Mouse (Mus musculus) cerebellum, adult 11-12 months (tissue): ENCODE results near the gene Slc6a4.
A peak's percentile ranks its signal among the peaks of the same experiment; 100 is the strongest.

Experiments
- DNase-seq: peaks from one replicate; pipeline ENCODE4 v3.0.0; 2022

The Slc6a4 gene

GRCm38 (mm10) chr11:76997916-76998704 lies at the start of gene Slc6a4:
Slc6a4 (plus strand) TSS chr11:76998603.
- DNase-seq: no peak

DNA sequence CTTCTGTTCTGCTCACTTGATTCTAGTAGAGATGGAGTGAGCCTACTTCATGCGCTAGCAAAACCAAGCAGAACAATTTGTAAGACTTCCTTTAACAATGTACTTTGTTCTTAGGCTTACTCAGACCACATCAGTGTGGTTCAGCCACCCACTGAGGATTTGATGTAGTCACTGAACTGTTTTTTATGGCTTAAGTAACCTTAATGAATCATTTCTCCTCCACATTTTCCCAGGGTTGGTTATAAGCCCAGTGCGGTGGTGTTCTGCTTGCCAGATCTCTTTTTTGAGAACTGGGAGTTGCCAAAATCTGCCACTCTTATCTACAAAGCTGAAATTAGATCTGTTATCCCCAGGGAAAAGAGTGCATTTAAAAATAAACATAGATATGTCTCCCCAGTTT lies 44.9 kb upstream of the Slc6a4 start:
- DNase-seq: no peak

GRCm38 (mm10) chr11:76965703-76966102 lies 32.7 kb upstream of the Slc6a4 start:
- DNase-seq: no peak

- no peak for DNase-seq
Observed at GRCm38 (mm10) chr11:76970328-76970727, 28.1 kb upstream of the Slc6a4 start.

GRCm38 (mm10) chr11:76974680-76975319 lies 23.6 kb upstream of the Slc6a4 start:
- DNase-seq: no peak

GRCm38 (mm10) chr11:76981570-76982141 lies 16.7 kb upstream of the Slc6a4 start:
- no peak for DNase-seq

DNA sequence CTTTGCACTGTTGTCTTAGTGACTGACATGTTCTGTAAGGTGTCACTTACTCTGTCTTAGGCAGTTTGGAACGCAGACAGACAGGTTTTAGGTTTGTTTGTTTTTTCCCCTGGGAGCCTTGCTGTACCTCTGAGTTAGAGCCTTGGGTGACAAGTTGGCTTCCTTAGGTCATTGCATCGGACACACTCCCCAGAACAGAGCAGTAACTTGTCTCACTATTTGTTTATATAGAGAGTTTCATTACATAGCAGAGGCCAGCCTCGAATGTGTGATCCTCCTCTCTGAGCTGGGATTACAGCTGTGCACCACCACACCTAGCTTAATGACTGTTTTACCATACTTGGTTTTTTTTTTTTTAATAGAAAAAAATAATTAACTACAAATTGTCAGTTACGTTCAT lies 16.0 kb upstream of the Slc6a4 start:
- DNase-seq: no peak

GRCm38 (mm10) chr11:76983641-76984040 lies 14.8 kb upstream of the Slc6a4 start:
- no peak for DNase-seq

DNA sequence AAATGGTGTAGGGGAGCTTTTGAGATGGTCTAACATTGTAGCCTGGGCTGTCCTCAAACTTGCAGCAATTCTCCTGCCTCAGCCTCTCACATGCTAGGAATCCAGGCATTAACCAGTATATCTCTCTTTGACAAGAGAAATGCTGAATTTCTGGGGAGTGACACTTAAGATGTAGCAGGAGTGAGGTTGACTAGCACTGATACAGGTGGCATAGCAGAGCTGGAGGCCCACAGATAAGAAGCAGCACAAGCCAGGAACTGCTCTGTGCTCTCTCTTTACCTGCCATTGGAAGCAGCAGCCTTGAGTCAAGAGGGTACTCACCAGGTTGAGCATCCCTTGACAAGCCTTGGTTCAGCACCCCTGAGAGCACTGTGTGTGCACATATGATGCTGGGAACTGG lies 14.2 kb upstream of the Slc6a4 start:
- no peak for DNase-seq

DNA sequence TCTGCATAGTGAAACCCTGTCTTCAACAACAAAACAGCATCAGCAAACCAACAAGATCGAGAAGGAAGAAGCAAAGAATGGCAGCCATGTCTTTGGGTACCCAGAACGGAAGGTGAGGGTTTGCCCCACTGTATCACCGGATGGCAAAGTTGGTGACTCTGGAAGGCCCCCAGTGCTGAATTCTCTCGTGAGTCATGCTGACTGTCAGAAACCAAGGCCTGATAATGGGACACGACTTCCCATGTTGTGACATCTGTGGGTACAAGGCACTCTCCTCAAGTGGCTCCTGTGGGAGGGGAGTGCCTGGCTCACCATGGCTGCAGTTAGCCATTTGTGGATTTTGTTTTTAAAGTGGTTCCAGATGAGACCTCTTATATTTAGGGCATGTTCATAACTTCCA lies 7.6 kb upstream of the Slc6a4 start:
- DNase-seq: no peak

DNA sequence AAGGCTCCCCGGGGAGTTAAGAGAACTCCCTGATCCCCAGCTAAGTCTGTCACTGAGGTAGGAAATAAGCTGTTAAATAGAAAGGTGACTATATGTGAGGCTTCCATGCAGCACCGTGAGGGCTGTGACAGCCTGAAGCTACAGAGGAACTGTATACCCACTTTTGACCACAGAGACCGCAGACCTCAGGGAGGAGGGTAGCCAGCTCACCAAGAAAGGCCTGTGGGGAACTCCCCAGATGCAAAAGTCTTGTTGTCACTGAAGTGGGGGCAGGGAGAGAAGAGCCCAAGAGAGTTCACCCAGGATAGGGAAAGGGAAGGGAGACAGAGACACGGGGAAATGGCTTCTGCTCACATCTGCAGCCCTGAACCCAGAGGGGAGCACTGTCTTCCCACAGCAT lies 5.5 kb upstream of the Slc6a4 start:
- no peak for DNase-seq

DNA sequence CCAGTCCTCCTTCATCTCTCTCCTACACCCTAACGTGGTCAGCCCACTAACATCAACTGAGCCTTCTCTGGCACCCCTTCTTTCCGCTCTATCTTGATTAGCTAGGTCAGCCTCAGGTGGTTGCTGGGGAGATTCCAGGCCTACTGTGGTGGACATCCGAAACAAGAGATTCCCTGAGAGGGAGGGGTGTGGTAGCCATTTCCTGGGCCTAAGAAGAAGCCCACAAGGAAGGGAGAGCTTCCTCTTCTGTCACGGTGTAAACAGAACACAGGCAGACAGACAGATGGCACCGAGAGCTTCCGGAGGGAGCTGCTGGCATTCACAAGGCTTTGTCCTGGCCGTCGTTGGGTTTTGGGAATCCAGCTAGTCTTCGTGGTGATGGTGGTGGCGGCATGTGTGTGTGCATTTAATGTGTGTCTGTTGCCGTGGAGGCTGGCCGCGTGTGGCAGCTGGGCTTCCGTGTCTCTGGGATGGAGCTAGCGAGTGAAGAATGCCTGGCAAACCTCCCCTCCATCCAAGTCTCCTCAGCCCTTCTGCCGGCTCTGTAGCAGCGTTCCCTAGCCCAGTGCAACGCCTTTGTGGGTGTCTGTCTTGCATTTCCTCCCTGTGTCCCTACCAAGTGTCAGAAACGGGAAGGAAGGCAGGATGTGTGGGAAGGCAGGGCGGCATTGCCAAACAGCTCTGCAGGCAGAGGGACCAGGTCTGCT lies 2.3 kb upstream of the Slc6a4 start:
- no peak for DNase-seq

- DNase-seq: peak; percentile 55
Observed at GRCm38 (mm10) chr11:76997305-76997704, 1.1 kb upstream of the Slc6a4 start.

DNA sequence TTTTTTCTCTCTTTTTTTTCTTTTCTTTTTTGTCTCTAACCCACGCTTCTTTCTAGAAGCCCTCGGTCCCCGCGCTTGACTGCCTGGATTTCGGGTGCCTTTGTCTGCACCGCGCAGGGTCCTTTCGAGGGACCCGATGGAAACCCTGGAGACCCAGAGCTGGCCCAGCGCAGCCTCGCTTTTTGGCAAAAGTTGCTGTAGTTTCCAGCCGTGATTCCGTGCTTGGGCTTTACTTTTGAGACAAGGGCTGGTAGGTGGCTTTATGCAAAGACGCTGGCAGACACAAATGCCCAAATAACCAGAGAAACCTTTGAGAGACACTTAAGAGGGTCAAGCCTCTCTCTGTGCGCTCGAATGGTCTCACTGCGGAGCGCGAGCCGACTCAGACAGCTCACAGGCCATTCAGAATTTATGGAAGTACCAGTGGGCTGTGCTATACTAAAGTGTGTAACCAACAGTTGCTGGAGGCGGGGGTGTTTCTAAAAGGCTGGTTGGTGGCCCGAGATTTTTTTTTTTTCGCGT lies 363 bp downstream of the Slc6a4 start:
- DNase-seq: no peak

DNA sequence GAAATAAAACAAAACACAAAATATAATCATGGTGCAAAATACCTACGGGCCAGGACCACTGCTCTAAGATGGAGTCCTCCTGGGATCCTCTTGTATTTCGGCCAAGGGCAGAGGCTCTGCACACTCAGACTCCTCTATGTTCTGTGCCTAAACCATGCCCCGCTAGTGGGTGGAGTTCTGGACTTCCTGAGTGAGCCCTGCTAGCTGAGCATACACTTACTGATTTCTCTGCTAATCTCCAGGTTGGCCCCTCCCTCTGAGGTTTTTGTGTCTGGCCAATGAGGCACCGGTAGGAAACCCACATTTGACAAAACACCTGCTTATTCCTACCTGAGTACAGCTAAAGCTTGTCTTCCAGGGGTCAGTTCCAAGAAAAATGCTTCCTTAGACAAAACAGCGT lies 2.3 kb downstream of the Slc6a4 start:
- DNase-seq: no peak

GRCm38 (mm10) chr11:77002361-77002760 lies 4.0 kb downstream of the Slc6a4 start:
- DNase-seq: no peak

GRCm38 (mm10) chr11:77005881-77006280 lies 7.5 kb downstream of the Slc6a4 start:
- DNase-seq: no peak

DNA sequence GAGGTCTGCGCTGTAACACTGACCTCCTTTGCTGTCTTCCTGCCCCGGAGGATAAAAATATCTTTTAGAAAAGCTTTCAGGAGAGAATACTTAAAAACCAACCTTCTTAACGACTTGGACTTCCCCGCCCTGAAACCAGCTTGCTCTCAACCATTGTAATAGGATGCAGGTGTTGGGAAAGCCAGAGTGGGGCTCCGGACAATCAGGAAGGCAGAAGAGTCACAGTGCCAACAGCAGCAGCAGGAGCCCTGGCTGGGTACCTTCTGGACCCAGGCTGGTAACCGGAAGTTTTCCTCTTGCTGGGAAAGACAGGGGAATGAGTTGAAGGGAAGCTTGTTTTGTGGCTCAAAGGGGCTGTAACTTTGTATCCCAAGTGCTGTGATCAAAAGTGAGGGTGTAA lies 8.2 kb downstream of the Slc6a4 start:
- DNase-seq: no peak

DNA sequence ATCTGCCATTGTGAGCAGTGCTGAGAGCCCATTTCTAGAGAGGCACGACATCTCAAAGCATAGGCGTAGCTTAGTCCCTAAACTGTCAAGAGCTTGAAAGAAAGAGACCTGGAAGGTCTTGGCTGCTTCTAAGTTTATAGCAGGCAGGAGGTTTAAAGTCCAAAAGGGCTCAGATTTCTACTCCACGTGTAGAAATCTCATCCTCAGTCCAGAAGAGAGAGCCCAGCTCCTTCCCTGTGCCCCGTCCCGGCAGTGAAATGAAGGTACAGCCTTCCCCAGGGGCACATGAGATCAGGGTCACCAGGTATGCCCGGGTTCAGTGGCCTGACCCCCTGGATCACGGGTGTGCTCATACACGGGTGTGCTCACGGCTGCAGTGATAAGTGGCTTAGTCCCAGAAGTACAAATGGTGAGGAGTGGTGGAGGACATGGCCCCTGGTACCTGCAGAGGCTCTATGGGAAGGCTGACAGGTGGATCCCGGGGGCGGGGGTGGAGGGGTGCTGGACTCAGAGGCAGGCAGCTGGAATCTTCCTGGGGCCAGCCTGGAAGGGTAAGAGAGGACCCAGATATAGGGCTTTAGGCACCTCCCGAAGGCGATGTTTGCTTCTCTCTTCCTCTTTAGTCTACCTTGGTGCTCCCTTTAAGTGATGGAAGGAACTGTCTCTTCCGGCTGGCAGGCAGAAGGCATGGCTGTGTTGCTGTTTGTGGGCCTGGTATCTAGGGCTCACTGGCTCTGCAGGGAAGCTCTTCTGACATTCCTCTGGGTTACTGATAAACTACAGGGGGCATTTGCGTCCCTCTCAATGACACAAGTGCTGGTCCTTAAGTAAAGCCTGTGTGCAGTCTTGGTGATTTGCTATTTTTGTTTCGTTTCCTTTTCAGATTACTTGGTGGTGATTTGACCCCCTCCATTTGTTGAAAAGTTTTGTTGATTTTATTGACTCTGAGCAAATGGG lies 10.9 kb downstream of the Slc6a4 start:
- no peak for DNase-seq

GRCm38 (mm10) chr11:77010762-77011475 lies 12.5 kb downstream of the Slc6a4 start:
- DNase-seq: no peak

- no peak for DNase-seq
Observed at GRCm38 (mm10) chr11:77018046-77018445, 19.6 kb downstream of the Slc6a4 start.

- no peak for DNase-seq
Observed at GRCm38 (mm10) chr11:77019539-77019938, 21.1 kb downstream of the Slc6a4 start.
